Comparison of ENCODE assay signal across 29 mouse cellular contexts in genomic region chr9:115882627-115883200, GRCm38 (mm10). TPM values are rescaled to one million over a fixed set of nuclear protein-coding genes. Genes with fewer than 3 reads are reported as not detected.
DNase-seq lines count a peak whose midpoint lies in the region; ATAC-seq and TF ChIP-seq lines count a peak whose summit lies in the region.
"Had no signal": no experiment of that assay in that cellular context is flagged by ENCODE, and none has a peak within 500 bp of the region (broad histone marks: within the 10 kb centered on the region; RNA-seq: fewer than 3 reads in every experiment).

No protein-coding gene starts in this region.

- WGBS in intestine, embryonic 15.5 days = 61% methylated on average over 5 of the region's 5 CpGs
- WGBS in intestine, postnatal 0 days = 49% methylated on average over 5 of the region's 5 CpGs
- WGBS in kidney, embryonic 16.5 days = 45% methylated on average over 5 of the region's 5 CpGs
- 90% methylated on average over 5 of the region's 5 CpGs for WGBS in midbrain, embryonic 13.5 days

- TF ChIP-seq CTCF in intestine, postnatal 0 days (IDR thresholded peaks at IDR 0.05; ENCODE audit: low read depth) = no peak

- H3K9ac ChIP-seq in intestine, embryonic 15.5 days = no peak overlapping the region
- no peak overlapping the region for H3K9ac ChIP-seq in intestine, postnatal 0 days (ENCODE audit: low read depth, low read length)
- H3K9ac ChIP-seq in kidney, embryonic 16.5 days (replicated peaks; ENCODE audit: low read length) = no peak overlapping the region
- H3K9ac ChIP-seq in midbrain, embryonic 13.5 days (replicated peaks) = no peak overlapping the region
- H3K9ac ChIP-seq: embryonic facial prominence, embryonic 13.5 days; forebrain, embryonic 12.5 days; forebrain, embryonic 15.5 days; heart, embryonic 12.5 days; heart, embryonic 15.5 days; hindbrain, embryonic 14.5 days had no signal

- no peaks in the 10 kb centered on the region for H3K4me1 ChIP-seq in intestine, embryonic 15.5 days (replicated peaks)
- no peaks in the 10 kb centered on the region for H3K4me1 ChIP-seq in intestine, postnatal 0 days (replicated peaks; ENCODE audit: control insufficient read depth, insufficient read depth, low read length)
- H3K4me1 ChIP-seq in kidney, embryonic 16.5 days (ENCODE audit: insufficient read depth, low read length) = no peaks in the 10 kb centered on the region
- H3K4me1 ChIP-seq in midbrain, embryonic 13.5 days (replicated peaks) = no peaks in the 10 kb centered on the region
- H3K4me1 ChIP-seq: embryonic facial prominence, embryonic 10.5 days; embryonic facial prominence, embryonic 13.5 days; forebrain, embryonic 12.5 days; forebrain, embryonic 15.5 days; heart, embryonic 12.5 days; heart, embryonic 15.5 days had no signal

- H3K4me3 ChIP-seq in intestine, embryonic 15.5 days (replicated peaks) = no peak overlapping the region
- no peak overlapping the region for H3K4me3 ChIP-seq in intestine, postnatal 0 days (ENCODE audit: low read depth, low read length)
- H3K4me3 ChIP-seq in kidney, embryonic 16.5 days (ENCODE audit: low read length) = no peak overlapping the region
- no peak overlapping the region for H3K4me3 ChIP-seq in midbrain, embryonic 13.5 days (replicated peaks)
- H3K4me3 ChIP-seq: embryonic facial prominence, embryonic 10.5 days; embryonic facial prominence, embryonic 13.5 days; erythroblast, embryonic 14.5 days; forebrain, embryonic 12.5 days; forebrain, embryonic 15.5 days; heart, adult 2 months; heart, embryonic 12.5 days; heart, embryonic 15.5 days had no signal

- no peak overlapping the region for H3K27ac ChIP-seq in intestine, embryonic 15.5 days
- H3K27ac ChIP-seq in intestine, postnatal 0 days (ENCODE audit: low read depth, low read length) = no peak overlapping the region
- no peak overlapping the region for H3K27ac ChIP-seq in kidney, embryonic 16.5 days (ENCODE audit: low read length)
- no peak overlapping the region for H3K27ac ChIP-seq in midbrain, embryonic 13.5 days
- H3K27ac ChIP-seq: embryonic facial prominence, embryonic 10.5 days; embryonic facial prominence, embryonic 13.5 days; forebrain, embryonic 12.5 days; forebrain, embryonic 15.5 days; heart, adult 2 months; heart, embryonic 15.5 days; hindbrain, embryonic 14.5 days; hindbrain, postnatal 0 days had no signal

- no peak overlapping the region for H3K4me2 ChIP-seq in intestine, embryonic 15.5 days (replicated peaks)
- no peak overlapping the region for H3K4me2 ChIP-seq in intestine, postnatal 0 days (replicated peaks; ENCODE audit: low read depth)
- no peak overlapping the region for H3K4me2 ChIP-seq in kidney, embryonic 16.5 days (replicated peaks; ENCODE audit: low read depth, low read length)
- H3K4me2 ChIP-seq in midbrain, embryonic 13.5 days (replicated peaks) = no peak overlapping the region
- H3K4me2 ChIP-seq: embryonic facial prominence, embryonic 13.5 days; forebrain, embryonic 12.5 days; forebrain, embryonic 15.5 days; heart, embryonic 12.5 days; heart, embryonic 15.5 days; hindbrain, embryonic 14.5 days had no signal

- peak; percentile 10 for DNase-seq in embryo, embryonic 10.5 days (ENCODE audit: low spot score)
- DNase-seq in embryo, embryonic 11 days = no peak
- DNase-seq in kidney, postnatal 14 days = peak; percentile 10
- peak; percentile 41 for DNase-seq in mesoderm, embryonic 11.5 days (ENCODE audit: low read depth, low spot score)
- DNase-seq: adrenal gland, postnatal 10 days; adrenal gland, postnatal 36 days; cerebellum, adult 18-20 months; cerebellum, adult 9-10 months; cerebellum, postnatal 14 days; gastrocnemius, postnatal 25 days; heart, adult 2 months; heart, postnatal 10 days; heart, postnatal 36 days had no signal

- peak; percentile 56; the same call in 1 of the 2 replicates for ATAC-seq in intestine, embryonic 15.5 days
- ATAC-seq in intestine, postnatal 0 days = no peak
- ATAC-seq in kidney, embryonic 16.5 days (ENCODE audit: low FRiP score, low TSS enrichment) = no peak
- no peak for ATAC-seq in midbrain, embryonic 13.5 days
- ATAC-seq: forebrain, embryonic 15.5 days; hindbrain, postnatal 0 days; Patski had no signal

- no peaks in the 10 kb centered on the region for H3K36me3 ChIP-seq in intestine, embryonic 15.5 days
- H3K36me3 ChIP-seq in intestine, postnatal 0 days (ENCODE audit: control insufficient read depth, insufficient read depth) = no peaks in the 10 kb centered on the region
- no peaks in the 10 kb centered on the region for H3K36me3 ChIP-seq in kidney, embryonic 16.5 days (ENCODE audit: insufficient read depth, low read length)
- no peaks in the 10 kb centered on the region for H3K36me3 ChIP-seq in midbrain, embryonic 13.5 days
- H3K36me3 ChIP-seq: embryonic facial prominence, embryonic 10.5 days; embryonic facial prominence, embryonic 13.5 days; forebrain, embryonic 12.5 days; forebrain, embryonic 15.5 days; G1E; heart, embryonic 12.5 days; heart, embryonic 15.5 days had no signal

- H3K9me3 ChIP-seq in intestine, embryonic 15.5 days = no peaks in the 10 kb centered on the region
- H3K9me3 ChIP-seq in intestine, postnatal 0 days (ENCODE audit: control insufficient read depth) = no peaks in the 10 kb centered on the region
- H3K9me3 ChIP-seq in kidney, embryonic 16.5 days (ENCODE audit: low read length) = peaks cover 7% of the 10 kb centered on the region; the same call in 1 of the 2 replicates
- H3K9me3 ChIP-seq in midbrain, embryonic 13.5 days = peaks cover 7% of the 10 kb centered on the region
- H3K9me3 ChIP-seq: embryonic facial prominence, embryonic 10.5 days; forebrain, embryonic 12.5 days; forebrain, embryonic 15.5 days; heart, embryonic 15.5 days had no signal

- H3K27me3 ChIP-seq in intestine, embryonic 15.5 days (replicated peaks) = no peaks in the 10 kb centered on the region
- H3K27me3 ChIP-seq in intestine, postnatal 0 days (replicated peaks; ENCODE audit: control insufficient read depth, insufficient read depth, low read length) = no peaks in the 10 kb centered on the region
- no peaks in the 10 kb centered on the region for H3K27me3 ChIP-seq in kidney, embryonic 16.5 days (ENCODE audit: insufficient read depth, low read length)
- no peaks in the 10 kb centered on the region for H3K27me3 ChIP-seq in midbrain, embryonic 13.5 days
- H3K27me3 ChIP-seq: embryonic facial prominence, embryonic 13.5 days; forebrain, embryonic 12.5 days; forebrain, embryonic 15.5 days; heart, embryonic 12.5 days; heart, embryonic 15.5 days; Patski had no signal

RNA-seq across cellular contexts. Expression of gene Gadl1, which starts 26.5 kb away (rescaled TPM):
- 0.50 and 0.53 TPM in 2 replicates for polyA plus RNA-seq in intestine, embryonic 15.5 days (2015; fragmentation: Nextera tagmentation; extraction: Ambion mirVana)
- polyA plus RNA-seq in intestine, postnatal 0 days (2015; fragmentation: Nextera tagmentation; extraction: Ambion mirVana) = 0.30 and 0.39 TPM in 2 replicates
- 0.49 and 0.96 TPM in 2 replicates for polyA plus RNA-seq in kidney, embryonic 16.5 days (2015; fragmentation: Nextera tagmentation; extraction: Ambion mirVana)
- polyA plus RNA-seq in midbrain, embryonic 13.5 days (2015; fragmentation: Nextera tagmentation; extraction: Ambion mirVana) = 0.22 and 0.49 TPM in 2 replicates
- polyA plus RNA-seq: erythroblast, embryonic 14.5 days; G1E; gonadal fat pad, adult 2 months had no signal
